Mouse (Mus musculus) embryonic facial prominence, embryonic 13.5 days (tissue): ENCODE results near the gene Myef2. TPM values are rescaled to one million over a fixed set of nuclear protein-coding genes. Genes with fewer than 3 reads are reported as not detected.

Experiments
- ATAC-seq: fragments of 200-750 bp; cut with Nextera tagmentation; 2 replicates; pipeline ENCODE4 v1.8.0; 2017; ENCODE audit warnings: low read depth; ENCODE audit not compliant: insufficient number of reproducible peaks, insufficient read depth, low FRiP score, low TSS enrichment
- H3K27ac ChIP-seq: fragments of 300-500 bp; sonication (generic); 2 replicates; pipeline ENCODE4 v1.5.1; 2015; ENCODE audit warnings: moderate library complexity, mild to moderate bottlenecking, inconsistent platforms
- H3K27me3 ChIP-seq: fragments of 300-500 bp; sonication (generic); 2 replicates; pipeline ENCODE4 v1.6.1; 2015; ENCODE audit warnings: mild to moderate bottlenecking, inconsistent platforms
- H3K36me3 ChIP-seq: fragments of 300-500 bp; sonication (generic); 2 replicates; pipeline ENCODE4 v1.6.1; 2015; ENCODE audit warnings: mild to moderate bottlenecking, inconsistent platforms
- H3K4me1 ChIP-seq: fragments of 300-500 bp; sonication (generic); 2 replicates; pipeline ENCODE4 v1.6.1; 2015; ENCODE audit warnings: inconsistent platforms
- H3K4me2 ChIP-seq: fragments of 300-500 bp; sonication (generic); 2 replicates; pipeline ENCODE4 v1.6.1; 2015; ENCODE audit warnings: moderate library complexity, mild to moderate bottlenecking, inconsistent platforms
- H3K4me3 ChIP-seq: fragments of 300-500 bp; sonication (generic); 2 replicates; pipeline ENCODE4 v1.5.1; 2015; ENCODE audit warnings: mild to moderate bottlenecking, inconsistent platforms
- H3K9ac ChIP-seq: fragments of 300-500 bp; sonication (generic); 2 replicates; pipeline ENCODE4 v1.6.1; 2015; ENCODE audit warnings: mild to moderate bottlenecking, inconsistent platforms
- H3K9me3 ChIP-seq: fragments of 300-500 bp; sonication (generic); 2 replicates; pipeline ENCODE4 v1.6.1; 2016; ENCODE audit warnings: inconsistent platforms
- WGBS: fragments of 180-500 bp; shearing (Covaris S2); methylation state at CpG from one replicate; pipeline ENCODE4 v1.1.7; 2015; ENCODE audit warnings: mixed read lengths; 5-methylcytosine and 5-hydroxymethylcytosine counted together
- polyA plus RNA-seq: library from polyadenylated mRNA; unstranded; fragments of >200 nt; fragmentation: Nextera tagmentation; extraction: Ambion mirVana; gene quantifications from 2 replicates; pipeline ENCODE4 v1.2.1, GENCODE M21; 2015

Myef2 gene
- polyA plus RNA-seq = 108 and 121 TPM in 2 replicates

DNA sequence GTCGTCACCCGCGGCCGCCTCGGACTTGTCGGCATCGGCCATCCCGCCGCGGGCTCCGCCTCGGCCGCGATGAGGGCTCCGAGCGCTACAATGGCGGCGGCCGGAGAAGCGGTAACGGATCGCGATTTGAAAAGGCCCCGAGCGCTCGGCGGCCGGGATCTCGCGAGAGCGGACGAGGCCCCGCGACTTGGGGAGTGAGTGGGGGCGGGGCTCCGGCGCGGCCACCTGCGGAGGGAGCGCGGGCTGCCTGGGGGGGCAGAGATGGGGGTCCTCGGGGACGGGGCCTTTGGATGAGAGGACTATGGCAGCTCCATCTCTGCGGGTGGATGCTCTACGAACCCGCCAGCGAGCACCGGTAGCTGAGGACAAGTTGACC, at the start of gene Myef2:
TSS of gene Myef2 (minus strand) at position 185 of the 376 bp plus-strand sequence.
- Histone ChIP-seq H3K27ac (peak within 1 kb of the TSS; percentile 91), H3K27me3 (no peaks in the 10 kb centered on the region), H3K4me1 (peaks cover 12% of the 10 kb centered on the region), H3K9ac (peak within 1 kb of the TSS; percentile 97), H3K4me3 (peak within 1 kb of the TSS; percentile 76), H3K36me3 (no peaks in the 10 kb centered on the region), H3K9me3 (no peaks in the 10 kb centered on the region), H3K4me2 (peak within 1 kb of the TSS; percentile 69)
- peak; percentile 75 for ATAC-seq
- WGBS = 1% methylated on average over 36 of the region's 48 CpGs

DNA sequence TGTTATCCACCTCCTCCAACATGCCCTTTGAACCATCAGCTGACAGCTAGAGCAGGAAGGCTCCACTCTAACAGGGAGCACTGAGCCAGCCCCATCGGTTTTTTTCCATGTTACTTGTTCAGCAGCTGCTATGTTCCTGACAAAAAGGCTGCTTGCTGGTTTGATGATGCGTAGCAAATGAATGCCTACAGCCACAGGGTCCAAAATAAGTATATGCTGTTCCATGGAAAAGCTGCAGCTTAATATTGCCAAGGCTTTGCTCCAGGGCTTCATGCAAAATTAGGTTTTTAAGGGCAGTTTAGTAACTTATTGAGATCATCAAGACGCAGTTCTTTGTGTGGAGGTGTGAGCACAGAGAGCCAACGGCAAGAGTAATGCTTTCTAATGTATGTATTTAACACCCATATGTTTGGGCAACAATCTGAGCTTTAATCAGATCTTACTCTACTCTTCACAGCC, 38.6 kb upstream of the Myef2 start:
- Histone ChIP-seq H3K4me3 (no peak overlapping the region), H3K4me2 (no peak overlapping the region), H3K9ac (no peak overlapping the region), H3K36me3 (no peaks in the 10 kb centered on the region), H3K27me3 (no peaks in the 10 kb centered on the region), H3K4me1 (0 out of 2 replicates have a peak, but pooled peaks cover 3% of the 10 kb centered on the region), H3K27ac (no peak overlapping the region), H3K9me3 (no peaks in the 10 kb centered on the region)
- no peak for ATAC-seq
- WGBS = 72% methylated on average over 4 of the region's 4 CpGs

DNA sequence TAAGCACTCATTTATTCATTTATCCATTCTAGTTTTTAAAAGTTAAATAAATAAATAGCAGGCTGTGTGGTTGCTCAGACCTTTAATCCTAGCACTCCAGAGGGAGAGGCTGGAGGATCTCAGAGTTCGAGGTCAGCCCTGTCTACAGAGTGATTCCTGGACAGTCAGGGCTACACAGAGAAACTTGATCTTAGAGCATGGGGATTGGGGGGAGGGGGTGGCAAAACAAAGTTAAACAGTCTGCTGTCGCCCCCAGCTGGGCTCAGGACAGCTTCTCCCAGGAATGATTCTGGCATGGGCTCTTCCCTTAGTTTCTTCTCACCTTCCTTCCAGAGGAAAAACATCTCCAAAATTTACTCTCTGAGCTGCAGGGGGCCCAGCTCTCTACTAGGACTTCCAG, 32.0 kb upstream of the Myef2 start:
- Histone ChIP-seq H3K36me3 (no peaks in the 10 kb centered on the region), H3K4me3 (no peak overlapping the region), H3K27me3 (no peaks in the 10 kb centered on the region), H3K4me2 (no peak overlapping the region), H3K27ac (no peak overlapping the region), H3K9me3 (no peaks in the 10 kb centered on the region), H3K9ac (no peak overlapping the region), H3K4me1 (peaks cover 11% of the 10 kb centered on the region; the same call in 1 of the 2 replicates)
- ATAC-seq = no peak
- WGBS = 3% methylated on average over 2 of the region's 2 CpGs

DNA sequence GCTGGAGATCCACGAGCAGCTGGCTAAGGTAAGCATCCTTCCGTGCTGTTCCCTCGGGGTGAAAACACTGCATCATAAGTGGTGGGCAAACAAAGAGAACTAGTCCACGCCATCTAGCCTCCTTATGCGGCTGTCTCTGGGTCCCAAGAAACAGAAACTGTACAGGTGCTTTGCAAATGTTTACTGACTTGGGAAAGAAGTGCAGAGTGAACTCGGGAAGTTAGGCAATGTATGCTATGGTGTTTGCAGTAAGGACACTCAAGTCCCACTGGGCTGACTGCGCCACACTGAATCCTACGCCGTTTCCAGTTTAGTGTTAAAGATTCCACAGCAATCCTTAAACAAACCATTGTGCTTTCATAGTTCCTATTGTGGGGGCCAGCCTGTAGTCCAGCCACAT, 30.8 kb upstream of the Myef2 start:
- Histone ChIP-seq H3K27ac (no peak overlapping the region), H3K27me3 (no peaks in the 10 kb centered on the region), H3K9ac (no peak overlapping the region), H3K9me3 (no peaks in the 10 kb centered on the region), H3K36me3 (no peaks in the 10 kb centered on the region), H3K4me3 (no peak overlapping the region), H3K4me2 (no peak overlapping the region), H3K4me1 (peaks cover 11% of the 10 kb centered on the region; the same call in 1 of the 2 replicates)
- no peak for ATAC-seq
- WGBS = 77% methylated on average over 9 of the region's 9 CpGs

DNA sequence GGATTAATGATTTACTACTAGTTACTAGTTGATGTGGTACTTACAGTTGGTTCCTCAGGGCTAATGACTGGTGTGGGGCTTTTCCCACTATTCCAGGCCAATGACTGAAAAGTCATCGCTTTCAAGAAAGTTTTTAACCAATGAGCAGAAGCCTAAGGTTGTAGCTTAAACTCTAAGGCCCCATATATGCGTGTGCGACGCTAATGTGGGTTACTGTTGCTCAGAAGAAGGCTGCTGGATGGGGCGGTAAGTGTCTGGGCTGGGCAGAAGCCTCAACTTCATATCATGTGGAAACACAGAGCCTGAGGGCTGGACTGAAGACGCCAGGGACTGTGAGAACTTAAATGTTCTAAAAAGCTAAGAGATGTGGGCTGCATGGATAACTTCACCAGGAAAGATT, 28.9 kb upstream of the Myef2 start, which contains the start of gene Slc12a1:
TSS of gene Slc12a1 (plus strand) at position 118 of the 400 bp plus-strand sequence.
- Histone ChIP-seq H3K4me2 (no peak within 1 kb of the TSS), H3K9ac (no peak within 1 kb of the TSS), H3K27ac (no peak within 1 kb of the TSS), H3K4me3 (no peak within 1 kb of the TSS), H3K9me3 (no peaks in the 10 kb centered on the region), H3K4me1 (peaks cover 11% of the 10 kb centered on the region; the same call in 1 of the 2 replicates), H3K27me3 (no peaks in the 10 kb centered on the region), H3K36me3 (no peaks in the 10 kb centered on the region)
- 74% methylated on average over 6 of the region's 6 CpGs for WGBS
- ATAC-seq = no peak

DNA sequence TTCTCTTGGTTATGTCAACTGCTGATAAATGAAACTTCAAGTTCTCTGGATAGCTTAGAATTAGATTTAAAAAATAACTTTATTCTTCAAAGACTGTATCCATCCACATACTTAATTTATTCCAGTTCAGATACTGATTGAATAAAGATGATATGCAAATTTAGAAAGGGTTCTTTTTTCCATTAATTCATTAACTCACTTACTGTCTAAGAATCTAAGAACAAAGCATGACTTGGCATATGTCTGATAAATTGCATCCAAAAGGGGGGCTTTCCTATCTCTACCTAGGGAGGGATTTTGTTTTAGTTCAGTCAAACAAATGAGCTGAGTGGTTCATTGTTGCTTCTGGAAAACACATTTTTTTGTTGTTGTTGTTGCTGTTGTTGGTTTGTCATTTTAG, 18.9 kb upstream of the Myef2 start:
- Histone ChIP-seq H3K36me3 (no peaks in the 10 kb centered on the region), H3K27ac (no peak overlapping the region), H3K27me3 (no peaks in the 10 kb centered on the region), H3K4me1 (no peaks in the 10 kb centered on the region), H3K4me2 (no peak overlapping the region), H3K9ac (no peak overlapping the region), H3K9me3 (no peaks in the 10 kb centered on the region), H3K4me3 (no peak overlapping the region)
- no peak for ATAC-seq

DNA sequence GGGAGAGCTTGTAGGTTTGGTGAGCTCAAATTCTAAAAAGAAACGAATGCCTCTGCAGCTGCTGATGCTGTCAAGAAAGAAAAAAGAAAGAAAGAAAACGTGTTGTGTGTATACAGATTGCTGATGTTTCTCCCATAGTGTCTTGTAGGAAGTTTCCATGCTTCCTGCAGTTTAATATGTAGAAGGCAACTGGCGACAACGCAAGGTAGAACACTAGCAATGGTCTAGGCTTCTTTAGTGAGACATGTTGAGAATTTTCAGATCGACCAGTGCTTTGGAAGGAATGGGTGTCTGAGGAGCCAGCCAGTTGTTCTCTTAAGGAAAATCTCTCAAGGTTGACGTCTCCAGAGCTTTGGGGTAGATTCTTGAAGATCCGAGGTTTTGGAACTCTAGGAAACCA, 13.4 kb upstream of the Myef2 start:
- peak overlapping the region; percentile 27; the same call in 1 of the 2 replicates for H3K4me3 ChIP-seq

DNA sequence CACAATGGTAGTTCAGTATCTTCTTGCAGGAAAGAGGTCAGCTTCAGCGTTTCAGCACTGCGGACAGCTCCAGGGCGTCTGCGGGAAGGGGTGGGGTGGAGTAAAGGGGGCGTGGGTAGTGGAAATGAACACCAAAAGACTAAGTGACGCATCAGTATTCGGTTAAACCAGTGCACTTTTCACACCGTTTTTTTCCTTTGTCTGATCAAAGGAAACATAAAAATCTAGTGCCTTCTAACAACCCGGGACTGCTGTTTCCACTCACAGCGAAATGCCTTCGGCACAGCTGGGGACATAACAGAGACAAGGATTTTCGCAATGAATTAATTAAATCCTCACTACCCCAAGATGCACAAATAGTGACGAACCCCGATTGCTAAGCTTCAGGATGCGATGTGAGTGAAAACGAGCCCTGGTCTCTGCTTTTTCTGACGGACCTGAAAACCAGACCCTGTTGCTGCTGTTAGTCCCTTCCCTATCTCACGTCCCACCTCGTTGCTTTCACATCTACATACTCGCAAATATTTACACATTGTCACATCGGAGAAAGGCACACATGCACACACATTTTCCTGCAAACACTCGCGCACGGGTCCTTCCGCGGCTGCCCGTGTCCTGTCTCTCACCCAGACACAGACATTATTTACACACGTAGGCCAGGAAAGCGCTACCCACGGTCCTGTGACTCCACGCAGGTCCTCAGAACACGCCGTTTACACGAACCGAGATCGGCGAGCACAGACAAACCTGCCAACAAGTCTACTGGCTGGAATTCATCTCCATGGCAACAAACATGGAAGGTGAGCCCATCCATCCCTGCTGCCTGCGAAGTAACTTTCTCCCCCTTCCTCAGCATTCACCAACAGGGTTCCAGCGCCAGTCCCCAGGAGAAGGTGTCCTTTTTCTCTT, 12.7 kb upstream of the Myef2 start, which contains the start of gene Ctxn2:
TSS of gene Ctxn2 (plus strand) at position 790 of the 909 bp plus-strand sequence.
- H3K4me1 ChIP-seq = peaks cover 8% of the 10 kb centered on the region
- H3K27ac ChIP-seq = no peak within 1 kb of the TSS
- ATAC-seq = 0 out of 2 replicates have a peak, but pooled peaks have one; percentile 37
- H3K27me3 ChIP-seq = peaks cover 5% of the 10 kb centered on the region; the same call in 1 of the 2 replicates
- peak within 1 kb of the TSS; percentile 41; the same call in 1 of the 2 replicates for H3K9ac ChIP-seq
- H3K4me3 ChIP-seq = peak within 1 kb of the TSS; percentile 27
- no peaks in the 10 kb centered on the region for H3K36me3 ChIP-seq
- 2% methylated on average over 39 of the region's 39 CpGs for WGBS
- peak within 1 kb of the TSS; percentile 59 for H3K4me2 ChIP-seq
- no peaks in the 10 kb centered on the region for H3K9me3 ChIP-seq

More for the DNA sequence above, 13.4 kb upstream of the Myef2 start:
- no peak overlapping the region for H3K27ac ChIP-seq
- H3K36me3 ChIP-seq = no peaks in the 10 kb centered on the region
- H3K27me3 ChIP-seq = peaks cover 5% of the 10 kb centered on the region; the same call in 1 of the 2 replicates
- no peaks in the 10 kb centered on the region for H3K9me3 ChIP-seq
- no peak for ATAC-seq
- 30% methylated on average over 7 of the region's 7 CpGs for WGBS
- peak overlapping the region; percentile 59 for H3K4me2 ChIP-seq
- H3K4me1 ChIP-seq = peaks cover 8% of the 10 kb centered on the region
- H3K9ac ChIP-seq = no peak overlapping the region

DNA sequence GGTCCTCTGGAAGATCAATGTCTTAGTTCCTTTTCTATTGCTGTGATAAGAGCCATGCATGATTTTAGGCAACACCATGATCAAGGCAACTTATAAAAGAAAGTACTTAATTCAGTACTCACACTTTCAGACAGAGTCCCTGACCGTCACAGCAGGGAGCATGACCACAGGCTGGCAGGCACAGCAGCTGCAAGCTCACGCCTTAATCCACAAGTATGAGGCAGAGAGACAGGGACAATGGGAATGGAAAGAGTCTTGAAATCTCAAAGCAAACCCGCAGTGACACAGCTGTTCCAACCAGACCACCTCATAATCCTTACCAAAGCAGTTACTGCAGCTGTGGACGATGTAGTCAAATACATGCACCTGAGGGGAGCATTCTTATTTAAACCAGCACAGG, 10.7 kb upstream of the Myef2 start:
- peaks cover 8% of the 10 kb centered on the region for H3K4me1 ChIP-seq
- no peak for ATAC-seq
- H3K4me2 ChIP-seq = no peak overlapping the region
- H3K4me3 ChIP-seq = no peak overlapping the region
- no peak overlapping the region for H3K27ac ChIP-seq
- H3K9me3 ChIP-seq = no peaks in the 10 kb centered on the region
- H3K27me3 ChIP-seq = peaks cover 5% of the 10 kb centered on the region; the same call in 1 of the 2 replicates
- H3K9ac ChIP-seq = no peak overlapping the region
- WGBS = 34% methylated on average over 4 of the region's 4 CpGs
- no peaks in the 10 kb centered on the region for H3K36me3 ChIP-seq

DNA sequence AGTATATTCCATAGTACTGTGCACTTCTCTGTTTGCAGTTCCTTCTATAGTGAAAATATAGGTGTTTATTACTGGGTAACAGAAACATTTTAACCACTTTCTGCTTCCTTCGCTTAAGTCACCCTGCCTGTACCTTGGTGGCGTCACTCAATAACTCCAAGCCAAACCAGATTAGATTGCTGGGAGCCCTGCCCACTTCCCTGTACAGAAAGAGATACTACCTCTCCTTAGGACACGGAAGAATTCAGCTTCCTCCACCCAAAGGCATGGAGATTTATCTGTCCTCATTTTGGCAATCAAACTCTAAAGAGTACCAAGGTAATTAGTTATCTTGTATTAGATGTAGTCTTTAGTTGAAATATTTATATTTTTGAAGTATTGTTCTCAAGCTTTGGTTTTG, 3.3 kb upstream of the Myef2 start:
- Histone ChIP-seq H3K27me3 (no peaks in the 10 kb centered on the region), H3K4me3 (no peak overlapping the region), H3K4me2 (no peak overlapping the region), H3K27ac (no peak overlapping the region), H3K9ac (no peak overlapping the region), H3K36me3 (no peaks in the 10 kb centered on the region), H3K9me3 (no peaks in the 10 kb centered on the region), H3K4me1 (peaks cover 4% of the 10 kb centered on the region)
- ATAC-seq = no peak
- 80% methylated on average over 3 of the region's 3 CpGs for WGBS

DNA sequence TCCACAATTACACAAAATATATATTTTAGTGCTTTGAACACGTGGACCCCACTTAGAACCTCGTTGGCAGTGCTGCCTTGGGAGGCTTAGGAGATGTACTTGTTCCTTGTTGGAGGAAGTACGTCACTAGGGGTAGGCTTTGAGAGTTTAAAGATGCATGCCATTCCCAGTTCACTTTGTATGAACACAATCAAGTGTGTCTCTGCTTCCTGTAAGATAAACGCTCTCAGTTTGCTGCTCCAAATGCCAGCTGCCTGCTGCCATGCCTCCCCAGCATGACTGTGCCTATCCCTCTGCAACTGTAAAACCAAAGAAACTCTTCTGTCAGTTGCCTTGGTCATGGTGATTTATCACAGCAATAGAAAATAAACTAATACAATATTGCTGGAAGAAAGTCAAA, 2.4 kb upstream of the Myef2 start:
- Histone ChIP-seq H3K27ac (no peak overlapping the region), H3K9me3 (no peaks in the 10 kb centered on the region), H3K4me1 (peaks cover 12% of the 10 kb centered on the region), H3K9ac (no peak overlapping the region), H3K27me3 (no peaks in the 10 kb centered on the region), H3K4me2 (no peak overlapping the region), H3K4me3 (no peak overlapping the region), H3K36me3 (no peaks in the 10 kb centered on the region)
- ATAC-seq = no peak
- 34% methylated on average over 4 of the region's 4 CpGs for WGBS
